Mouse (Mus musculus) right cerebral cortex, postnatal 10 days (tissue): ENCODE data around the gene Tmem44.

Source experiments
- DNase-seq, 2 experiments: peaks; one replicate each; pipeline ENCODE4 v3.0.0; 2021; ENCODE audit warnings: low spot score in 2 of 2

Tmem44 gene

DNA sequence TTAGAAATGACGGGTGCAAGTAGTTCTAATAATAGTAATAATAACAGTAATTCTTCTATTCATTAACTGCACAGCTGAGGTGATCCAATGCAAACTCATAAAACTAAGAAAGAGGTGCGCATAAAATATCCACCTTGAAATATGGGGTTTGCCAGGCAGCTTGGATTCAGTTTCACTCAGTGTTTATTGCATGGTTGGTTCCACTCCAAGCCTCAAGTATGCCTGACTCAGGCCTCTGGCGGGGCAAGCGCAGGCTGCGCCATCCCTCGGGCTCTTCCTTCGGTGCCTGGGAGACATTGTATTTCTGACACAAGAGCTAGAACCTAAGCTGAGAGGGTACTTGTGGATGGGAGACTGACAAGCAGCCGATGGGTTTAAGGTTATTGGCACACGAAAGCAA lies 32.0 kb downstream of the Tmem44 start:
- no peak for DNase-seq

DNA sequence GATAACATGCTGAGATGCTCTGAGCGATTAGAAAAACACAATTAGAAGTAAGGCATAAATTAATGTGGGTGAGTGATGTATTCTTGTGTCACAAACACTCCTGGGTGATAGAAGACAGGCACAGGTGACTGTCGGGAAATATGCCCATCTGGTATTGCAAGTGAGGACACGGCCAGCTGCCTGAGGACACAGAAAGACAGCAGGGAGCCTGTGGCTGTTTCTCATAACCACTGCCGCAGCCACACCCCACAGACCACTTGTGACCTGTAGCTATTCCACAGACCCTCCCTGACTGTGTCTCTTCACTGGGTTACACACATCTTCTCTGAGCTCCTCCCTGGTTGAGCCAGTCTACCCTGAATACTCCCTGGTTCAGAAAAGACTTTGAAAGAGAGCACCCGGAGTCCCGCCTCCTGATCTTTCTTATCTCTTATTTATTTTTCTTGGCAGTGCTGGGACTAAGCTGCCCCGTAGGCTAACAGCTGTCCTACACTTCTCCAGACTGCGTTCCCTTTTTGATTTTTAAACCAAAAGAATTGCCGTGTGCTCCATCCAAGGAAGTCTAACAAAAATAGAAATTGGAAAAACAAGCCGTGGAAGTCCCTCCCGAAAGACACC lies 32.9 kb downstream of the Tmem44 start:
- DNase-seq: no peak

DNA sequence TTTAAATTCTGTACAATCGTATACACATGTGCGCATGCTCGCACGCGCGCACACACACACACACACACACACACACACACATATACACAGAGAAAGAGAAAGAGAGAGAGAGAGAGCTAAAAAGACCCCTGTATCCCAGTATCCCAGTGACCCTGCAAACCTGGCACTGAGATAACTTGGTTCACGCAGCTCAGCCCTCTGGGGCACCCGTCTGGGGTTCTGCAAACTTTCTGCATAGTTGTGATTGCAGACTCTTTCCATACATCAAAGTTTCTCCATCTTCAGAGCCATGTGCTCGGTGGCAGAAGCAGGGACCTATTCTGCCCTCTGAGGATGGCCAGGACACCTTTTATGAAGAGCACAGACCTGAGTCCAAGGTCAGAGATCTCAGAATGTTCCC lies 33.6 kb downstream of the Tmem44 start:
- no peak for DNase-seq

DNA sequence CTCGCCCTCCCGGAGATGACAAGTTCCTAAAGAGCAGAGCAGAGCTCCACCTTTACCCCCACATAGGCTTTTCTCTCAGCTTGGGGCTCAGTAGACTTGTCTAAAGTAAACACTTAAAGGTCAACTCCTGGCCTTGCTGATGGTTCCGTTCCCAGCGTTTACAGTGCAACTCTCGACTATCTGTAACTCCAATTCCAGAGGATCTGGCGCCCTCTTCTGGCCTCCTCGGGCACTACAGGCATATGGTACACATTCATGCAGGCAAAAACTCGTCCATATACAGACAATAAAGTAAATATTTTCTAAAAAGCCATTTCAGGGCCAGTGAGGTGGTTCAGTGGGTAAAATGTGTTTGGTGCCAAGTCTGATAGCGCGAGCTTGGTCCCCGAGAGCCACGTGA lies 35.2 kb downstream of the Tmem44 start:
- DNase-seq: peak in 1 of 2 experiments; percentile 34

DNA sequence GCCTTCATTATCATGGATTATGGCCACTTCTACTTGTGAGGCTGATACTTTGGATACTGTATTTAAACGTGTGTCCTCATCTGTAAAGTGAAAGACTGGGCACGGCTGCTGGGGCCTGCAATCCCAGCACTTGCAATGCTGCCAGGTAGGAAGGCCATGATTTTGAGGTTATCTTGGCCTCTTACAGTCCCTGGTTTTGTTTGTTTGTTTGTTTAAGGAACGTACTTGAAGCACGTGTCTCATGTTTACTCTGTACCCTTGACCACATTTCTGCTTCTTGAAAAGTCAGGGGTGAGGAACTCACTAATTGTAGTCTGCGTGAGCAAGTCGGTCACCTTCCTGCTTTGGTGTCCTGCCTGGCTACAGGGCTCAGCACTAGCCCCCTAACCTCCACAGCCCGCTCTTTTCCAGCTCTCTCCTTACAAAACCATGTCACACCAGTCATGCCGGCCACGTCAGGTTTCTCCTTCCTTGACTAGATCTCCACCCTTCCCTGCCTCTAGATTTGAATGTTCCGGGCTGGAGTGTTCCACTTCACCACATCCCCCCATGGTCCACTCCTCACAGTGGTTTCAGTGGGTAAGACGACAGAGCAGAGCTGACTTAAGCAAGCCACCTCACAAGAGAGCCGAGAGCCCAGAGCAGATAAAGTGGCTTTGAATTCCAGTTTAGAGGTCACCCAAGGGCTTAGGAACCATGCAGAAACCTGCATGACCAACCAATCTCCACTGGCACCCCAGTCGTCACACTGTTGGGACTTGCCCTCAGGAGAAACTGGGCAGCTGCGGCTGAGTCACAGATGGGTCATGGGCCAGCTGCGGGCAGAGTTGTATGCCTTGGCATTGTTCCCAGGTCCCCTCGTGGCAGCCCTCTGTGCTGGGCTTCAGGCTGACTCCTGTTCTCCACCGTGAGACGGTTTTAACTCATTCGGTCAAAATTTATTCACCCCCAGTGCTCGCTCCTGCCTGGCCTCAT lies 37.3 kb downstream of the Tmem44 start:
- peak; percentile 61 to 65 for DNase-seq

DNA sequence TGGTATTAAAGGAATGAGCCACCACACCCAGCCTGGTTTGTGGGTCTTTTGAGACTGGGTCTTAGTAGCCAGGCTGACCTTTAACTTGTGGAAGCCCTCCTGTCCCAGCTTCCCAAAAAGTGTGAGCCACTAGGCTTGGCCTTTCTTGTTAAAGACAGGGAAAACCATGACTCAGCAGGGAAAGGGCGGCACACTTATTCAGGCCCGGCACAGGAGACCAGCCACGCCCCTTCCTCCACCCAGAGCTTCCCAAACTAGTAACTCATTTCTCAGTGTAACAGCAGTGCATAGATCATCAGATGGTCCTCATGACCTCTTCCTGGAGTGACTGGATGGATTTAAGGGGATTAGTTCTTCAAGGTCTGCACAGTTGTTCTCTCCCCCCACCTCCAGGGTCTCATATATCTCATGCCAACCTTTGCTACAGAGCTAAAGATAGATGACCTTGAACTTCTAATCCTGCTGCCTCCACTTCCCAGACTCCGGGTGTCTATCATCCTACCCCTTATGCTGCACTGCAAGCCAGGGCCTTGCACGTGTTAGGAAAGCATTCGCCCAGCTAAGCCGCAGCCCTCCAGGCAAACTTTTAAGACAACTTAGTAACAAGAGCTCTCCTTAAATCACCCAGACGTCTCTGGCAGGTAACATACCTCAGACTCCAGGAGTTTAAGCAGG lies 38.1 kb downstream of the Tmem44 start:
- DNase-seq: no peak

DNA sequence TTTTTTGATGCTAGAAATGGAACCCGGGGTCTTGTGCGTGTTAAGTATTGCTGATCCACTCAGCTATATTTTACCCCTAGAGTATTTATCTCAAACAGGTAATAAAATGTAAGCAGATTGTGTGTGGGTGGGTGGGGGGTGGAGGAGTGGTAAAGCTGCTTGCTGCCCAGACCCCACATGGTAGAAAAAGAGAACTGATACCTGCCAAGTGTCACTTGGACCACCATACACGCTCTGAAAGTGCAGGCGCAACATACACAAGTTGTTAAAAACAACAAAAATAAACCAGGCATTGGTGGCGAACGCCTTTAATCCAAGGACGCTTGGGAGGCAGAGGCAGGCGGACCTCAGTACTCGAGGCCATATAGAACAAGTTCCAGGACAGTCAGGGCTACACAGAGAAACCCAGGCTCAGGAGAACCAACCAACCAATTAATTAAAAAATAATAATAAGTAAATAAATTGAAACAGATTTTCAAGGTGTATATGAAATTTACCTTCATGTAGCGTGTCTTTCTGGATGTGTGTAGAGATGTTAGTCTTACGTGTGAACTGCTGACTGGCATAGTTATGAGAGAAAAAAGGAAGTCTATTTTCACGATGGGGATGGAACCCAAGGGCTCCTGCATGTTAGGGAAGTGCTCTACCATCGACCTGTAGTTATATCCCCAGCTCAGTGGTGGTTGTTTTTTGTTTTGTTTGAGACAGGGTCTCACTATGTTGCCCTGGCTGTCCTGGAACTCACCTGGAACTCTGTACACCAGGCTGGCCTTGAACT lies 38.9 kb downstream of the Tmem44 start:
- no peak for DNase-seq

DNA sequence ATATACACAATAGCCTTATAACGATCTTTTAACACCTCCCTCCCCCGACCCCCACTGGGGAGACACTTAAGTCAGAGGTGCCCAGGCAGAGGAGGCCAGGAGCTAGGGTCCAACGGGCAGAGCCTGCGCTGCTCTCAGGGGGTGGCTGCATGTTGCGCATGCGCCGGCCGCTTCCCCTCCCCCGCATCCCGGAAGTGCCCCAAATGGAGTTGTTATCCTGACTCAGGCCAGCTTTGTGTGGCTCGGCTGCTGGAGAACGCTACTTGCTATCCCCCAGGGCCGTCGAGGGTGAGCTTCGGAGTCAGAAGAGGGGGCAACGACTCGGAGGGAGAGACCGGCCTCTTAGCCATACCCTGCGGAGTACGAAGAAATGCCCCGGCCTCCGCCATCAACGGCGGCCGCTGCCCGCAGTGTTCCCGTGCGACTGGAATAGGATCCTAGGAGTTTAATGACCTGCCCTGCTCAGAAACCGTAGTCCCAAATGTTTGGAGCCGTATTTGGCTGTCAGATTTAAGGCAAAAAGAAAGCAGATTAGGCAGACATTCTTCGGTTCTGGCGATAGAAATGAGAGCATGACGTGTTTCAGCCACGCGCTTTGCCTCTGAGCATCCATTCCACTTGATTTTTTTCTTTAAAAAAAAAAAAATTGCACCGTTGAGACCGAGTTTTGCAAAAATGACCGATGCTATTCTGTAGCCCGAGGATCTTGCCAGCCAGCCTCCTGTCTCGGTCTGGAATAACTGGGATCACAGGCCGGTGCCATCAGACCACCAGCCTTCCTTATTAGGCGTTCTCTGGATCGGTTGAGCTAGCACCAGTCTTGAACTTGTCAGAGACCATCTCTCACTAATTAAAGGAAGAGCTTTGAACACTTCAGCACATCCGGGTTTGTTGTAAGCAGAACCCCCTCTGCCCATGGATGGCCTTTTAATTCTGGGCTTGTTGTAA lies 39.9 kb downstream of the Tmem44 start:
- peak; percentile 92 to 94 for DNase-seq

DNA sequence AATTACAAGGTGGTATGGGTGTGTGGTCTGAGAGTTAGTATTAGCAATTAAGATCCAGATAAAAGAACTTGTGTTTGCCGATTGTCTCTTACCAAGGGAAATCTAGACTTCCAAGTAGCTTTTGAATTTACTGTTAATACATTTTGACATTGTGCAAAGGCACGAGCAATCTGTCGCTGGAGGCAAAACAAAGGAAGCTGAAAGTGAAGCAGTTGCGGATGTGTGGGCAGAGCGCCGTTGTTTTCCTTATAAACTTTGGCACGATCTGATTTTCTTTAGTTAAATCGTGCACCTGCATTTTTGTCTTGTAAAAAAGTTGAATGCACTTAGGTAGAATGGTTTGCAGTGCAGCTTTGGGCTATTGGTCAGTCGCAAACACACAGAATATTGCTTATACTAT lies 40.6 kb downstream of the Tmem44 start:
- peak; percentile 37 to 44 for DNase-seq

DNA sequence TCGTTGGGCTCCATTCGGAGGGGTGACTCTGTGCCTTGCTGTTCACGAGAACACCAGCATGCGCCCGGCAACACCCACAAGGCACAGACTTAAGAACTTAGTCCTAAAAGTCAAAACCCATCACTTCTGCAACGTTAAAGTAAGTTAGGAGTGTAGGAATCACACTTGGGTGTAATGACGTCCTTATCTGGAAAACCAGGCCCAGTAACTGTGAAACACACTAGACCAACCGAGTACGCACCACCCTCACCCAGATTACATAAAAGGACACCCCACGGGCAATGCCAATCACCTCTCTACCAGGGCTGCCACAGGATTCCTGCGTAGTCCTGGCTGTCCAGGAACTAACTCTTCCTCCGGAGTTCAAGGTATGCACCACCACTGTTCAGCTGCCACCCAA lies 41.3 kb downstream of the Tmem44 start:
- DNase-seq: no peak

DNA sequence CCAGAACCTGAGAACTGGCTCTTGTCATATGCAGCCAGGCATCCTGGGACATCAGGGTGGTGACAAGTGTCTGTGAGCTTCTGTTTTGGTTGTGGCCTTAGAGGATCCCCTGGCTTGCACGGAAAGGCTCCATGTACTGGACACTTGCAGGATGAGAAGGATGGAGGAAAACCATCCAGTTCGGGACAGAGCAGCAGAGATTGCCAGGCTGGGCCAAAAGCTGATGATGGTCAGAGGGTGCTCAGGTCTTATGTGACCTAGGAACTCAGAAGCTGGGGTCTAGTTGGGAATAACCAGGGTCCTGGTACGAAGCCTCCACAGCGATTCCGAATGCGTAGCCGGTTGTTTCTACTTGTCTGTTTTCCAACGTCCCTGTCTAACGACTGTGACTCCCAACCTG lies 41.9 kb downstream of the Tmem44 start:
- DNase-seq: no peak

DNA sequence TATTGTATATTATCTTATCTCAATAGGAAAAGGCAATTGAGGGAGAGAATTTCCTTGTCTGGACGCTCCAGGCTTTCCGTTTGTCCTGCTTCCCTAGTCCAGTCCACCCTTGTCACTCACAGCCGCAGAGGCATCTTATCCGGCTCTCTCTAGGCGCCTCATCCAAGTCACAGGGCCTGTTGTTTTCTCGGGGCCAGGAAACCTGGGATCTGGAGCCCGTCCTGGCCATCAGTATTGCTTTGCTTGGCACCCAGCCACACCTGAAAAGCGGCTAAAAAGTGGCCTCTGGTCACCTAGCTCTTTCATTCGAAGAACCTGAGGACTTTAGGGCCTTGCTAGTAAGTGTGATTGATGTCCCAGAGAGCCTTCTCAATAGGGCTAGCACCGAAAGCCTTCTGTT lies 43.5 kb downstream of the Tmem44 start:
- no peak for DNase-seq

DNA sequence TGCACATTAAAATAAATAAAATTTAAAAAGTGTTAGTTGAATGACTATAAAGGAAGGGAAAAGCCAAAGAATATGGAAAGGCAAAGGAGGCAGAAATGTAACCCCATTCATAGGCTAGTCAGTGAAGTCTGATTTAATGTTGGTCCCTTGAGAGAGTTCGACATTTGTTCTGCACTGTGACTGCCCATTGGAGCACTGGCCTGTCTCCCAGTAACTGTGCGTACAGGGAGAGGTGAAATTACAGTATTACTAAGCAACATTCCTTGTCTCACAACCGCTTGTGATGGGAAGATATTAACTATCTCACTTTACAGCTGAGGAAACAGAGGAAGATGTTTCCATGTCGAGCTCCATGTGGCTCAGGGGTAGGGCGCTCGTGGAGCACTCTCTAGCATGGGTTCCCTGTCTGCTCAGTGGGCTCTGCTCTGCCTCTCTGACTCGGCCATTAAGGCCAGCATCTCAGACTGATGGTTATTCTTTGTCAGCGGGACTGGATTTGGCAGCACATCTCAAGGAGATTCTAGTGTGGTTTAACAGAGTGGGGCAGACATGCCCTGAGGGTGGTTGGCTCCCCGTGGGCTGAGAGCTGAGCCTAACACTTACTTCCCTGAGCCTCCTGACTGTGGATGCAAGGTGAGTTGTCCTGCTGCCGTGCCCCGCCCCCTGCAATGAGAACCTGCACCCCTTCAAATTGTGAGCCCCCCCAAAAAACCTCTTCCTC lies 45.2 kb downstream of the Tmem44 start:
- DNase-seq: no peak

DNA sequence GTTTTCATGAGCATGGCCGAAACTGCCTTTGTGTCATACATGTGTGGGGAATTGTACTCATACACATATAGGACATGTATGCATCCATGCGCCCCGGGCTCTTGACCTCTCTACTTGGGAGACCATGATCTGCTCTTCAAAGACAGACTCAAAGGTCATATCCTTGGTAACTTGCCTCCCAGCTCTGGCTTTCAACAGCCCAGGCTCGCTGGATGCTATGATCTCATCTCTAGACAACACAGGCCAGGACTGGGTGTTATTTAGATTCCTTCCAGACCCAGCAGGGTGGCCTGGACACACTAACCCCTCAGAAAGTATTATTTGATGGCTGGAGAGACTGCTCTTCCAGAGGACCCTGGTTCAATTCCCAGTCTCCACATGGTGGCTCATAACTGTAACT lies 45.8 kb downstream of the Tmem44 start:
- DNase-seq: no peak

DNA sequence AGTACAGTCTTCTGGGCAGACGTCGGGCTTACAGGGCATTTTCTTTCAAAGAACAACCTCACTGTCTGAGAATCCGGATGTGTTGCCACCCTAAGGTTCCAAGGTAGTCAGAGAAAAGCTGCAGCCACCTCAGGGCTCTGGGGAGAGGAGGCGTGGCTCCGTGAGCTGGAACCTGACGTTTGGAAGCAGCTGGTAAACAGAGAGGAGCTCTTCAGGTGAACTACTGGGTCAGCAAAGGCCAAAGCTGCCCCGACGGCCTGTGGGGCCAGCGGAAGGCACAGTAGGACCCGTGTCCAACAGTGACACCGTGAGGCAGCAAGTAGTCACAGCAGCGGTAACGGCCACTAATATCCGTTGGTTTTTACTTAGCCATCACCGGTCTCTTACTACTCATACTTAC lies 46.7 kb downstream of the Tmem44 start:
- DNase-seq: peak in 1 of 2 experiments; percentile 59

DNA sequence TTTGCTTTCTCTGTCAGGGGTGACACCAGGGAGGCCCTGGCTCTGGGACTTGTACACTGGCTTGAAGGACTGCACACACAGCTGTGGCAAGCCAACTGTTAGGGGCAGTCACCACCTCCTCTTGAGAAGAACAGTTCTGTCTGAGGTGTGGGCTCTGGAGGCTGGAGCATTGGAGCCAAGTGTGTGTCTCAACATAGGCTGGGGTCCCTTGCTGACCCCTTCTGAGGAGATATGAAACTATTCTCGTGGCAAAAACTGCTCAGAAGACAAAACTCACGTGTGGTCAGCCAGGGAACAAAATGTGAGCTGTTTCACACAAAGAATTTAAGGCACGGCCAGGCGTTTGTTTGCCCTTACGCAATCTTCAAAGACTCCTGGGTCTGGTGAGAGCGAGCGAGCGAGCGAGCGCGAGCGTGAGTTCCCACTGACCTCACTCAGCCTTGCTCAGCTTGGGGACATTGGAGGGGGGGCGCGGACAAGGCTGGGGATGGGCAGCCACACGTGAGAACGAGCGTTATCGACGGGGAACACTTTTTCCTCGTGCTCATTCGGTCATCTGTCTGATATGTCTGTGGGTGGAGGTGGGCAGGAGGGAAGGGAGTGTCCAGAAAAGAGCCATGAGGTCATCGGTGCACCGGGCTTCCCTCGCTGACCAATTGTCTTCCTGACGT lies 48.3 kb downstream of the Tmem44 start:
- no peak for DNase-seq

DNA sequence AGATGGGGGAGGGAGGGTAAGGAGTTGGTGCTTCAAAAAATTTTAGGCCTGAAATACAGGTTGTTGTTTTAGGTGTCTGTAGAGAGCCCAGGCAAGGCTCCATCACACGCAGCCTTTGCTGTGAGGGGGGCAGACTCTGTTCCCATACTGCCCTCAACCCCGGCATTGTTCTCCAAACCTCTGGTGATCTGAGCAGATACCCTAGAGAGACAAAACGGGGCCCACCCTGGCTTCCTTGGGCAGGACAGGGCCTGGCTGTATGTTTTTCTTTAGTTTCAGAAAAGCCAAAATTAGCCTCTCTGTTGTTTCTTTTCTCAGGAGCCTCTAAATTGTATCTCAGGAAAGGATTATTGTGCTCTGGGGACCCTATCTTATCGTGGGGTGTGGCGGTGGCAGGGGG lies 49.0 kb downstream of the Tmem44 start:
- DNase-seq: no peak

DNA sequence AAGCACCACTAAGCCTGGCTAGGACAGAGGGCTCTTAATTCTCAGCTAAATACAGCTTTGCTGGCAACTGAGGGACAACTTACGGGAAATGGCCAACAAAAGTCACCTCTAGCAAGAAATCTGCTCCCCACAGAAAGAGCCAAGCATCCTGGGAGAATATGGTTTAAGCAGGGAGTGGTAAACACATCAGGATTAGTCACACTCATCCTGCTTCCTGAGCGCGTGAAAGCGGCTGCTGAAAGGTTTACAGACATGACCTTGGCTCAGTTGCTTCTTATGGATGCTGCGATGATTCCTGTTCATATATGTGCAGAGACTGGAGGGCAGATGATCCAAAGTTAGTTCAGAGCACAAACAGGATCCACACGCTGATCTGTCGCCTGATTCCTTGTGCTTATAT lies 50.4 kb downstream of the Tmem44 start:
- DNase-seq: no peak

DNA sequence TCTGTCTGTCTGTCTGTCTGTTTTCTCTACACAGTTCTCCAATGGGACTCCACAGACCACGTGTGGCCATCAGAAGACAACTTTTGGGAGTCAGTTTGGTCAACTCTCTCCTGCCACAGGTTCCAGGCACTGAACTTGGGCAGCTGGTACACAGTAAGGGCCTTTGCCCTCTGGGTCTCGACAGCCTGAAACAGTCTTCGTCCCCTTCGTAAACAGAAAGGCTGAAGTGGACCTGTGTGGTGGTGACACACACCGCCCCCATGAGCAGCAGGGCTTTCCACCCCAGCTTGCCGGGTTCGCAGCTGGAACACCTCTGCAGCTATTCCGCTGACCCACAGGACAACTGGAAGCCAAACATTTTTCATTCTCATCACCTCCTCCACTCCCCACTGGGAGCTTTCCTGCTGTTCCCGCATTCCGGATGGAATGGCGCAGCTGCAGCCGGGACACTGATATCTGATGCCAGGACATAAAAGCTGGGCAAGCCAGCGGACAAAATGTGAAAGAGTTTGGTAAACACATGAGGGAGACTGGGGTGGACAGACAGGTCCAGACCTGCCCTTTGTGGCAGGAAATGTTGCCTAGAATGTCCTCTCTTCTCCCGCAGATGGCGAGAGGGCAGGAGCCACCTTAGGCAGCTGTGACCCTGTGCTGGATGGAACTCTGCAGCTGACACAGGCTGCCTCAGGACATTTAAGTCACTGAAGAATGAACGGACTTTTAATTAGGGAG lies 51.4 kb downstream of the Tmem44 start:
- DNase-seq: no peak
